Mouse (Mus musculus) midbrain, embryonic 16.5 days (tissue): Measurements from ENCODE around the gene Fbln5. TPM values are rescaled to one million over a fixed set of nuclear protein-coding genes. Genes with fewer than 3 reads are reported as not detected.

Experiments used
- ATAC-seq: fragments of 200-750 bp; cut with Nextera tagmentation; 2 replicates; pipeline ENCODE4 v1.8.0; 2017; ENCODE audit warnings: moderate TSS enrichment
- H3K27ac ChIP-seq: fragments of 300-500 bp; sonication (generic); 2 replicates; pipeline ENCODE4 v1.5.1; 2014; ENCODE audit warnings: mild to moderate bottlenecking, low read length, mixed read lengths
- H3K27me3 ChIP-seq: fragments of 300-500 bp; sonication (generic); 2 replicates; pipeline ENCODE4 v1.6.1; 2014; ENCODE audit warnings: low read depth, low read length, mixed read lengths; ENCODE audit not compliant: control insufficient read depth, insufficient read depth
- H3K36me3 ChIP-seq: fragments of 300-500 bp; sonication (generic); 2 replicates; pipeline ENCODE4 v1.6.1; 2014; ENCODE audit warnings: mild to moderate bottlenecking, low read length, moderate library complexity, mixed read lengths; ENCODE audit not compliant: control insufficient read depth, insufficient read depth
- H3K4me1 ChIP-seq: fragments of 300-500 bp; sonication (generic); 2 replicates; pipeline ENCODE4 v1.6.1; 2014; ENCODE audit warnings: mild to moderate bottlenecking, low read length, mixed read lengths; ENCODE audit not compliant: control insufficient read depth, insufficient read depth
- H3K4me2 ChIP-seq: fragments of 300-500 bp; sonication (generic); 2 replicates; pipeline ENCODE4 v1.6.1; 2014; ENCODE audit warnings: mild to moderate bottlenecking, low read length, mixed read lengths
- H3K4me3 ChIP-seq: fragments of 300-500 bp; sonication (generic); 2 replicates; pipeline ENCODE4 v1.5.1; 2014; ENCODE audit warnings: low read depth, mild to moderate bottlenecking, low read length, moderate library complexity, mixed read lengths
- H3K9ac ChIP-seq: fragments of 300-500 bp; sonication (generic); 2 replicates; pipeline ENCODE4 v1.6.1; 2014; ENCODE audit warnings: low read depth, low read length, mixed read lengths
- H3K9me3 ChIP-seq: fragments of 300-500 bp; sonication (generic); replicated peaks from 2 replicates; pipeline ENCODE4 v1.6.1; 2014; ENCODE audit warnings: mild to moderate bottlenecking, low read length, mixed read lengths; ENCODE audit not compliant: control insufficient read depth, poor library complexity, severe bottlenecking
- WGBS: fragments of 180-500 bp; shearing (Covaris S2); extraction: QIAGEN DNeasy Blood & Tissue Kit; methylation state at CpG from one replicate; pipeline ENCODE4 v1.1.7; 2014; 5-methylcytosine and 5-hydroxymethylcytosine counted together
- polyA plus RNA-seq: library from polyadenylated mRNA; unstranded; fragments of >200 nt; fragmentation: Nextera tagmentation; extraction: Ambion mirVana; gene quantifications from 2 replicates; pipeline ENCODE4 v1.2.1, GENCODE M21; 2015

Fbln5 gene
- polyA plus RNA-seq, 1 experiment from 2014 or later: 11.7 TPM

GRCm38 (mm10) chr12:101798189-101798922 lies 20.5 kb downstream of the Fbln5 start:
- WGBS: 77% methylated on average over 7 of the region's 7 CpGs
- Histone ChIP-seq H3K36me3 (no peaks in the 10 kb centered on the region), H3K27ac (no peak overlapping the region), H3K9ac (no peak overlapping the region), H3K9me3 (no peaks in the 10 kb centered on the region), H3K4me1 (no peaks in the 10 kb centered on the region), H3K27me3 (no peaks in the 10 kb centered on the region), H3K4me2 (no peak overlapping the region), H3K4me3 (no peak overlapping the region)
- ATAC-seq: no peak

GRCm38 (mm10) chr12:101794458-101794857 lies 24.4 kb downstream of the Fbln5 start:
- H3K27ac ChIP-seq: no peak overlapping the region
- no peaks in the 10 kb centered on the region for H3K27me3 ChIP-seq
- no peaks in the 10 kb centered on the region for H3K4me1 ChIP-seq
- 88% methylated on average over 3 of the region's 3 CpGs for WGBS
- ATAC-seq: no peak
- no peak overlapping the region for H3K4me3 ChIP-seq
- no peaks in the 10 kb centered on the region for H3K9me3 ChIP-seq
- H3K36me3 ChIP-seq: no peaks in the 10 kb centered on the region
- H3K4me2 ChIP-seq: no peak overlapping the region
- H3K9ac ChIP-seq: no peak overlapping the region

- WGBS: 80% methylated on average over 5 of the region's 5 CpGs
- H3K27ac ChIP-seq: no peak overlapping the region
- ATAC-seq: no peak
- H3K4me2 ChIP-seq: no peak overlapping the region
- no peaks in the 10 kb centered on the region for H3K36me3 ChIP-seq
- no peak overlapping the region for H3K4me3 ChIP-seq
- H3K9ac ChIP-seq: no peak overlapping the region
- no peaks in the 10 kb centered on the region for H3K4me1 ChIP-seq
- H3K9me3 ChIP-seq: no peaks in the 10 kb centered on the region
- H3K27me3 ChIP-seq: no peaks in the 10 kb centered on the region
Measured at GRCm38 (mm10) chr12:101793221-101793621, 25.6 kb downstream of the Fbln5 start.

GRCm38 (mm10) chr12:101792684-101793083 lies 26.2 kb downstream of the Fbln5 start:
- WGBS: 94% methylated on average over 4 of the region's 4 CpGs
- H3K4me1 ChIP-seq: no peaks in the 10 kb centered on the region
- H3K27ac ChIP-seq: no peak overlapping the region
- ATAC-seq: no peak
- no peaks in the 10 kb centered on the region for H3K9me3 ChIP-seq
- no peak overlapping the region for H3K4me2 ChIP-seq
- H3K36me3 ChIP-seq: no peaks in the 10 kb centered on the region
- no peak overlapping the region for H3K9ac ChIP-seq
- no peak overlapping the region for H3K4me3 ChIP-seq
- H3K27me3 ChIP-seq: no peaks in the 10 kb centered on the region

- WGBS: 90% methylated on average over 3 of the region's 3 CpGs
- no peak for ATAC-seq
- Histone ChIP-seq H3K27ac (no peak overlapping the region), H3K27me3 (no peaks in the 10 kb centered on the region), H3K4me2 (no peak overlapping the region), H3K9ac (no peak overlapping the region), H3K4me1 (no peaks in the 10 kb centered on the region), H3K9me3 (no peaks in the 10 kb centered on the region), H3K4me3 (no peak overlapping the region), H3K36me3 (no peaks in the 10 kb centered on the region)
Measured at GRCm38 (mm10) chr12:101789767-101790166, 29.1 kb downstream of the Fbln5 start.

GRCm38 (mm10) chr12:101789250-101789649 lies 29.6 kb downstream of the Fbln5 start:
- H3K9me3 ChIP-seq: no peaks in the 10 kb centered on the region
- no peaks in the 10 kb centered on the region for H3K36me3 ChIP-seq
- no peak overlapping the region for H3K27ac ChIP-seq
- 88% methylated on average over 3 of the region's 3 CpGs for WGBS
- H3K9ac ChIP-seq: no peak overlapping the region
- H3K4me1 ChIP-seq: no peaks in the 10 kb centered on the region
- H3K4me3 ChIP-seq: no peak overlapping the region
- no peak overlapping the region for H3K4me2 ChIP-seq
- H3K27me3 ChIP-seq: no peaks in the 10 kb centered on the region
- ATAC-seq: no peak

- Histone ChIP-seq H3K4me1 (no peaks in the 10 kb centered on the region), H3K9me3 (no peaks in the 10 kb centered on the region), H3K4me3 (no peak overlapping the region), H3K9ac (no peak overlapping the region), H3K27ac (no peak overlapping the region), H3K36me3 (no peaks in the 10 kb centered on the region), H3K27me3 (no peaks in the 10 kb centered on the region), H3K4me2 (no peak overlapping the region)
- ATAC-seq: no peak
- WGBS: 53% methylated on average over 2 of the region's 2 CpGs
Measured at GRCm38 (mm10) chr12:101782787-101783186, 36.1 kb downstream of the Fbln5 start.

- Histone ChIP-seq H3K4me1 (no peaks in the 10 kb centered on the region), H3K4me2 (no peak overlapping the region), H3K27ac (no peak overlapping the region), H3K27me3 (no peaks in the 10 kb centered on the region), H3K4me3 (no peak overlapping the region), H3K36me3 (no peaks in the 10 kb centered on the region), H3K9me3 (no peaks in the 10 kb centered on the region), H3K9ac (no peak overlapping the region)
- WGBS: 83% methylated on average over 5 of the region's 5 CpGs
- no peak for ATAC-seq
Measured at GRCm38 (mm10) chr12:101780915-101781314, 37.9 kb downstream of the Fbln5 start.

GRCm38 (mm10) chr12:101777613-101778325 lies 41.1 kb downstream of the Fbln5 start:
- ATAC-seq: no peak
- Histone ChIP-seq H3K27me3 (no peaks in the 10 kb centered on the region), H3K4me3 (no peak overlapping the region), H3K36me3 (no peaks in the 10 kb centered on the region), H3K27ac (no peak overlapping the region), H3K9ac (no peak overlapping the region), H3K4me2 (no peak overlapping the region), H3K9me3 (no peaks in the 10 kb centered on the region), H3K4me1 (no peaks in the 10 kb centered on the region)
- 63% methylated on average over 9 of the region's 9 CpGs for WGBS
